Mouse (Mus musculus): Measurements from ENCODE around the gene Nucb1.

DNA sequence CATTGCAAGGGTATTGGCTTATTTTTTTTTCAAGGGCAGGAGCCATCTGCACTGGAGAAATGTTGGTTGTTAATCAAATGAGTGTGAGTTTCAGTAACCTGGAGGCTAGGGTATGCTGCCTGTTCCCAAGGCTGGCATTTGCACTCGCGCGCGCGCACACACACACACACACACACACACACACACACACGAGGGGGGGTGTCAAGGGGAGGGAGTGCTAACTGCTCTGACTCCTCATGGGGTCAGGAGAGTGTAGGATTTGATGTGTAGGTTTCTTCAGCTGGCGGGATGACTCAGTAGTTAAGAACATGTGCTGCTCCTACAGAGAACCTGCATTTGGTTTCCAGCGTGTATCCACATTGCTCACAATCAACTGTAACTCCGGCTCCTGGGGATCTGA lies 19.4 kb downstream of the Nucb1 start:
- no peak for TF ChIP-seq TCF12 (IDR thresholded peaks at IDR 0.05; ENCODE audit: insufficient read depth, poor library complexity, severe bottlenecking)
- no peak for TF ChIP-seq POLR2A (IDR thresholded peaks at IDR 0.05; ENCODE audit: insufficient read length, low read depth)
- no peak for TF ChIP-seq MYOD1 (IDR thresholded peaks at IDR 0.05; ENCODE audit: control insufficient read depth in 1 of 3, insufficient read length in 2 of 3, low read depth in 2 of 3)
- no peak for TF ChIP-seq REST (IDR thresholded peaks at IDR 0.05; ENCODE audit: insufficient read depth, insufficient read length)
